Mouse (Mus musculus) kidney, postnatal 10 days (tissue): Measurements from ENCODE around the gene Rbms3.

ENCODE experiments used
- DNase-seq: peaks from one replicate; pipeline ENCODE4 v3.0.0; 2021; ENCODE audit warnings: mixed read lengths

Rbms3 gene

DNA sequence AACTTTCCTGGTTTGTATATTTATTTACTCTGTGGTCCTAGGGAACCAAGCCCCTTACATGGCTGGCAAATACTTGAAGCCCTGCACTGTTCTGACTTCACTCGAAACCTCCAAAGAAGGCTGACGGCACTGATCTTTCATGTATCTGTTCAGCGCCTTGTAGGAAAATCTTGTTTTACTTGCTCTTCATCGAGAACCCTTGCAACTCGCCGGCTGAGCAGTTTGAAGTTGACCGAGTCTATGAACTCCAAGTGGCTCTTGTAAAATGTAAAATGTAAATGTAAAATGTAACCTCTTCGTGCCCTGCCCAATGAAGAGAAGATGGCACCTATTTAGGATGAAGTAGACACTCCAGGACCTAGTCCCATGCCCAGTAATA is 537.5 kb downstream of the Rbms3 start:
- DNase-seq, result no peak

DNA sequence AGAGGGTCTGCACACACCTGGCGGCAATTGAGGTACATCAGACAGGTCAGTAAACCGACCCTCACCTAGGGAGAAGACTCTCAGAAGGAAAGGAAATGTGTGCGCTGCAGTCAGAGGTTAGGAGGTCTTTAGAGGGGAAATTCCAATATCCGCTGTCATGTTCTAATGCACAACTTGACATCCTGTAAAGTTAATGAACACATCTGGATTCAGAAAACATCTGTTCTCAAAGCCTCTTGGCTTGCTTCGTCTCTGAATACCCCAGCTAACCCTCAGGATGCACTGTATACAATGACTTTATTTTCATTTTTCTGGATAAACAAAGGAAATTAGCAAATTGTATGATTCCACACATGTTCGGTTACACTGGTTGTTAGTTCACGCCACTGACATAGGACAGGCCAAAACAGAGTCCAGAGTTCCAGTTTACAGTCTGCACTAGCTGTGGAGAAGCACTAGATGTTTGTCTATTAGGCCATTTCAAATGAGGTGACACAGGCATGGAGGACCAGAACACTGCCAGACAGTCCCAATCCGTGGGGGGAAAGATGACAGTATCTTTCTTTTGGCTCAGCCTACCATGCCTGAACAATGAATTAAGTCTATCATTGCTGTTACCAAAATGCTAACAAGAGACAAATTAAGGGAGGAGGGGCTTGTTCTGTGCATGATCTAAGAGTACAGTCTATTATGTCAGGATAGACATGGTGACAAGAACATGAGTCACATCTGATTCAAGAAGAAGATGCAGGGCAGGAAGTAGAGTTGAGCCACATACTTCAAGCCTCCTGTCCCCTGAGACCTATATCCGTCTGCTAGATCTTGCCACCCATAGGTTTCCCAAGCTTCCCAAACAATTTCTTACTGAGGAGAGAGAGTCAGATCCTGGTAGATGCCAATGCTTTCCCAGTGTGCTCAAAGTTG is 538.2 kb downstream of the Rbms3 start:
- DNase-seq, result no peak

DNA sequence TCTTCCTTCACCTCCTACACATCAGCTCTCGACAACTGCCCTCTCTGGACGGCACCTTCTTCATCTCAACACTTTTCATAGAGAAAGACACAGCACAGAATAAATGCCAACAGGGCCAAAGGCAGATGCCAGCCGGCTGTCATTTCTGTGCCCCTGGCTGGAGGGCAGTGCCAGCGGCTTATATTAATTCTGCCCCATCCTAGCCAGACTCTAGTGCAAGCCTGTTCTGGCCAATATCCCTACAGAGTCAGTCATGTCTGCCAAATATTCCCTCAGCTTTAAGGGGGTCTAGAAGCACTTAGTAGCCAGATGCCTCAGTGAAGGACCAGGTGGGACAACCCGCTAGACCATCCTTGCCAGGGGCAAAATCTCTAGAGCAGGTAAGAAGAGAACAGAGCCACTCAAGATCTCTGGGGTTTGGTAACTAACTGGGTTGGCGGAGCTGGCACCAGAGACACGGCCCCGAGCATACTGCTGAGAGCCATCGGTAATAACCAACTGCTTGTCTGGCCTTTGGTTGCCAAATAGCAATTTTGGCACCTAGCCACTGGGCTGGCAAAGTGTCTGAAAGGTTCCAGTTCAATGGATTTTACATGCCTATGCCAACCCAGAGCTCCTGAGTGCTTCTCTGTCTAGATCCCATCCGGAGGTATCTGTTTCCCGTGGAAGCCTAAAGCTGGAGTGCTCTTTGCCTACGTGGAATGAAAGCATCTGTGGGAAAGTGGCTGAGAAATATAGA is 540.1 kb downstream of the Rbms3 start:
- DNase-seq, result peak; percentile 56

DNA sequence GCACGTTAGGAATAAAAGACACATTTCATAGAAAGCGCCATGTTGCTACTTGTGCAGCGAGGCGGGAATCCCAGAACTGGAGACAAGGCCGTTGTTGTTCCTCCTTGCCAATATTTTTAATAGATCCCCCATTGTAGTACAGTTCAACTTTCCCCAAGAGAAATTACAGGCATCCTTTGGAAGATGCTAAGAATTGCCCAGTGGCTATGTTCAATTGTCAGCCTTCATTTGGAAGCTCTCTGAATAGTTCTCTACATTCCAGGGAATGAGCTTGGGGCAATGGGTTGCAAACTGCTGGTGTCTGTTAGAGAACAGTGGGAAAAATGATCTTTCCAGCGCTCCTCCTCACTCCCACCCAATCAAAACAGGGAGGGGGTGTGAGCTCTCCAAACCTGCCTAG is 541.4 kb downstream of the Rbms3 start:
- no peak for DNase-seq

DNA sequence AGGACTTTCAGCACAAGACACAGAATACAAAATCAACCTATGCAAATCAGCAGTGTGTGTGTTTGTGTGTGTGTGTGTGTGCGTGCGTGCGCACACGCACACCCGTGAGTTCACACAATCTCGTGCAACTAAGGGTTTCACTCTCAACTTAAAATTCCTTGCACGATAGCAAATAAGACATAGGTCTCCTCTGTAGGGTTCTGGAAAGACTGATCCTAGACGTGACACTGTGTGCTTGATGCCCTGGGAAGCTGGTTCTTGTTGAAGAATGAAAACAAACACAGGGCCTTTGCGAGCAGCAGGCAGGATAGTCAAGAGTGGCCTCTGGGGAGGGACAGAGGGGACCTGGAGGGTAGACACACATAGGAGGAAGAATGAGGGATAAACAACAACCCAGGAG is 544.0 kb downstream of the Rbms3 start:
- DNase-seq, result no peak

DNA sequence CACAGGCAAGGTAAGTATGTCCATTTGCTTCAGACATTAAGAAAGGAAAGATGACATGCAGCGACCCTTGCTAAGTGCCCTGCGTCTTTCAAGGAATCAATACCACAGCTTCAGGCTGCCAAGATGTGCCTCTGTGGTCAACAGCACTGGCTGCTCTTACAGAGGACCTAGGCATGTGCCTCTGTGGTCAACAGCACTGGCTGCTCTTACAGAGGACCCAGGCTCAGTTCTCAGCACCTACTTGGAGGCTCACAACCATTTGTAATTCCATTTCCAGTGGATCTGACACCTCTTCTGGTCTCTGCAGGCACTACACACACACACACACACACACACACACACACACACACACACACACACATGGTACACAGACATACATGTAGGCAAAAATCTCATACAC is 545.2 kb downstream of the Rbms3 start:
- DNase-seq, result no peak

DNA sequence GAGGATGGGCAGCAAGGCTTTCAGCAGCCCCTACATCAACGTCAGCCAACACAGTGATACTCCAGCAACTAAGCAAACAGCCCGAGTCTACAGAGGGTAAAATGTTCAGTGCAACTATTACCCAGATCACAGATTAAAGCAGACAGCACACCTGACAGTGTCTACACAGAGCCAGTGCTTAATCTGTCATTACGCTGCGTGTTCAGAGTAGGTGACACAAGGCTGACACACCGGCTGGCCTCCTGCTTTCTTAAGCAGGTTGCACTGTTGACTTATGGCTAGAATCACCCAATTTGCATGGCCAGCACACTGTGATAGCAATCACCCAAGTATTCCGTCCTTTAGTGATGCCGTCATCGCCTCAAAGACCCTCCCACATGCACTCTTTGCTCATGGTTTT is 550.2 kb downstream of the Rbms3 start:
- DNase-seq, result no peak

DNA sequence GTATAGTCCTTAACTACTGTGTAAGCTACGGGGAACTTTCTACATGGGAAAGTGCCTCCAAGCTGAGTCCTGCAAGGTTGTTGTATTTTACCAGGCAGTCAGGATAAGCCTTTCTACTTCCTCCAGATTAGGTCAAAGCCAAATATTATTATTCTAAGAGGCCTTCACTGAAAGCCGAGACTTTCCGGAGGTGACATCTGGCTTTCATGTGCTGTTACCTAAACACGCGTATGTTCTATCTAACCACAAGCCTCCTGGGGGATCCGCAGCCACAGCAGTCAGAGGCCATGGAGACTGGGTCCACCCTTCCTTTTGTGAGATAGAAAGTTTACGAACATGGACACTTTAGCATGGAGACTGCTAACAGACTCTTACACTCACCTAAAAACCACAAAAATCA is 552.2 kb downstream of the Rbms3 start:
- DNase-seq, result no peak

DNA sequence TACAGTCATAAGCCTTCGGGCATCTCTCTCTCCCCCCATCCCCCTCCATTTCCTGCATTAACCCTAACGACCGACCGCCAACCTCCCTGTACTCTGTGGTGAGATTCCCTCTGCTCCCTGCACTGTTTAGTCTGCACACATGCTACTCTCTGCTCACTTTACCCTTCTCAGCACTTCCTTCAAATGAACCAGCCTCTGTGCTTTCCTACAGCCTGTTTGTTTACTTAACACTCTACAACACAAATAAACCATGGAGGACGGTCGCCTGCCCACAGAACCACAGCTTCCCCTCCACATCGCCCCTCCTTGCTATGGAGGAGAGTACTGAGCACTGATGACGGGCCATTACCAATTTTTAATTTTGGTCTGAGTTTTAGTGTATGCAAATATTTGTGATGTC is 552.9 kb downstream of the Rbms3 start:
- no peak for DNase-seq

DNA sequence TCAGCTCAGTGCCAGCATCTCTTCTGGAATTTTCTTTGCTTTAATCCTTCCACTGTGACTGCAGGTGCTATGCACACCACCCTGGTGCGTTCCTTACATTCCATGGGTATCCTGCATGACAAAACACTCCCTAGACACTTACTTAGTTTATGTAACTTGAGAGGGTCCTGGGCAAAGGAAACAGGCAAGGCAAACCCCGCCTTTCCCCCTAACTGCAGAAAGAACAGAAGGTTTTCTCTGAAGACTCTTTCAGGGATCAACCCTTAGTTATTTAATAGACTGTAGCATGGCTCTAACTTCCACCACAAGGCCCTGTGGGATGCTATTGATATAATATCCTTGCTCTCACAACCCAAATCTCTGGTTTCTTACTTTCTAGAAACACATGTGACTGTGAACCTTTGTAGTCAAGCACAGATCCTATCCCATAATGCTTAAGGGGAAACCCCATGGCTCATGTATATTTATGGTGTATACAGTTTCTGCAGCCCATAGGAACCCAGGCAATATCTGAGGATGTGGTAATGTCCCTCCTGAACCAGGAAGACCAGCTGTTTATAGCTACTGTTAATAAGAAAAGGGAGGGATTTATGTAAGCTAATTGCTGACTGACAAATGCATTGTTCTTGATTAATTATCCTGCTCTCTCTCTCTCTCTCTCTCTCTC is 557.1 kb downstream of the Rbms3 start:
- no peak for DNase-seq

DNA sequence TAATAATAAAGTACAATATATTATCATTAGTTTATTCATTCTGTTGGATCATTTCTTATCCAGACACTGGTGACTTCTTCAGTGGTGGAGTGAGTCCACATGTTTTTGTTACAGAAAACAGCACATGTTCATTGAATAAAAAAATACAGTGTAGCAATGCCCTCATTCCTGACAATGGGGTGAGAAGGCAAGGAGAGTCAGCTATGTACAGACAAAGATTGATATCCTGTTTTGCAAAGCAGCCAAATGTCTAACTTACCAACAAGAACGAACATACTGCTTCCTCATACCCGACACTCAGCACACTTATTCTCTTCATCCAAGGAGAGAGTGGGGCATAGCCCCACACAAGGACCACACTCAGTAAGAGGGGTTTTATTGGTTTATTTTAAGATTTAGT is 559.1 kb downstream of the Rbms3 start:
- DNase-seq, result no peak

DNA sequence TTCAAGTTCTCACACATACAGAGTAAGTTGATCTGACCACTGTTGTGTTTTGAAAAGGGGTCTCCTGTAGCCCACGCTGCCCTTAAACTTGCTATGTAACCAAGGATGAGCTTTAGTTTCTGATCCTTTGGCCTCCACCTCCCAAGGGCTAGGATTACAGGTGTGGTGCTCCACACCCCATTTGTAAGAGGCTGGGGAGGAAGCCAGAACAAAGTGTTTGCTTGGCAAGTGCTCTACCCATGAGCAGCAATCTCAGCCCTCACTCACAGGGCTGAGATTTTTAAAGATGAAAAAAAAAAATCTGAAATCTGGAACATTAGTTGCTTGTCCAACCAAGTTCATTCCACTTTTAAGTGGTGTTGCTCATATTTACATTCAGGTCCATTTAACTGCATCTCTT is 560.5 kb downstream of the Rbms3 start:
- no peak for DNase-seq

DNA sequence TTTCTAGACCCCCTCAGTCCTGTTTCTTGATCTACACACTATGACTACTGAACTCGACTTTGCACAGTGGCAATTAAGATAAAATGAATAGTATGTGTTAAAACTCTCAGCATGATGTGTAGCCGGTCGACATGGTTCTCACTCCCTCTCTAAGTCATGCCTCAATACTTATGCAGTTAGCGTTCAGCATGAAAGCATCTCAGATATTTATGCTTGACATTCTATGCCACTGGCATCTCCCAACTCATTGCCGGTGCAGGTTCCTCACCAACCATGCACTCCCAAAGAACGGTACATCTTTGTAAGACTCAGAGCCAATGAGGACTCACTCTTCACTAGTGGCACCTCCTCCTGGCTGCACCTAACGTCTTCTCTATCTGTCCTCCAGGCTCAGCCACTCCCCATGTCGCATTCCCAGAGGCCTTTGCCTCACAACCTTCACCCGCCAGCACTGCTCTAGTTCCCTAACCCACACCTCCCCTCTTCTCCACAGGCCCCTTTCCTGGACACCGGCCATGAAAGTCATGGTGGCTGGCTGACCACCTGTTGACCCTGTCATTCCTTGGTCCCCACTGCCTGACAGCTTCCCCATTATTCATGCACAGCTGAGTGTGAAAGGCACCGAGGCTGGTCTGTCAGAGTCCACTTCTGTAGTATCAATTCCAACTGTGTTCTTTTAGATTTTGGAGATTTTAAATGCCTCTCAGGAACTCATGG is 561.9 kb downstream of the Rbms3 start:
- peak; percentile 65 for DNase-seq

DNA sequence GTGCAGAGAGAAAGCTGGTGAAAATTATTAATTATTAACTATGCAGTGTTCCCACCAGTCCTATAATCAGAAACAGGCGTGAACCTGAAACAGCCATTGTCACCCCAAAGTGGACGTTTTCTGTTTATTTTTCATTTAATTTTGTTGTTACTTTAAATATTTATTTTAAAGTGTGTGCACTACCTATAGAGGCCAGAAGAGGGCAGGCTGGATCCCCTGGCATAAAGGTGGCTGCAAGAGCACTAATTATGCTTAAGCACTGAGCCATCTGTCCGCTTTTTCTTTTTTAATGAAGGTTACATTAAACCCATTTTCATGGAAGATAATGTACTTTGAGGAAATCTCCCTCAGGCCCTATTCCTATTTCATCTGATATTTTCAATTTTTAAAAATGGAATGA is 563.2 kb downstream of the Rbms3 start:
- no peak for DNase-seq

DNA sequence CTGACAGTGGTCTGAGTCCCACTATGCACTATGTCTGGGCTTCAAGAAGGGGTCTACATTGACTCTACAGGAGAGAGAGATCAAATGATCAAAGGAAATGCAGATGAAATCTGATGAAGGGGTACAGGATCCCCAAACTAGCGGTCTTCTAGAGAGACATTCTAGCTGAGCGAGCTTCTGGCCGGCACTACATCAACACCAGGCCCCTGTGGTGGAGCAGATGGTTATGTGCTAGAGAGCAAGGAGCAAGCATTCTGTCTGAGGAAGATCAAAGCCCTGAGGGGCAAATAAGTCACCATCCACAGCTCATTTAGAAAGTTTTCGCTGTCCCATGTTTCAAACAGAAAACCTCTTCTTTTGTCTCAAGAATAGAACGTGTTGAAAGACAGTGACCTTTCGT is 564.1 kb downstream of the Rbms3 start:
- no peak for DNase-seq

DNA sequence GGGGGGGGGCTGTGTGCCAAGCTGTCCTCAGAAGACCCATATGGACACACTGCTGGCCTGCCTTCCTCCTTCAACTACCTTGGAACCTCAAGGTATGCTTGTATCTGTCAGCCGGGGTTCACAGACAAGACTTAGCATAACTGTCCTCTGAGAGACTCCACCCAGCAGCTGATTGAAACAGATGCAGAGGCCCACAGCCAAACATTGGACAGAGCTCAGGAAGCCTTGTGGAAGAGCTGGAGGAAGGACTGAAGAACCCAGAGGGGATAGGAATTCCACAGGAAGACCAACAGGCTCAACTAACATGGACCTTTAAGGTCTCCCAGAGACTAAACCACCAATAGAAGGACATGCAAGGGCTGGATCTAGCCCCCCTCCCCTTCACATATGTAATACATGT is 570.1 kb downstream of the Rbms3 start:
- no peak for DNase-seq

DNA sequence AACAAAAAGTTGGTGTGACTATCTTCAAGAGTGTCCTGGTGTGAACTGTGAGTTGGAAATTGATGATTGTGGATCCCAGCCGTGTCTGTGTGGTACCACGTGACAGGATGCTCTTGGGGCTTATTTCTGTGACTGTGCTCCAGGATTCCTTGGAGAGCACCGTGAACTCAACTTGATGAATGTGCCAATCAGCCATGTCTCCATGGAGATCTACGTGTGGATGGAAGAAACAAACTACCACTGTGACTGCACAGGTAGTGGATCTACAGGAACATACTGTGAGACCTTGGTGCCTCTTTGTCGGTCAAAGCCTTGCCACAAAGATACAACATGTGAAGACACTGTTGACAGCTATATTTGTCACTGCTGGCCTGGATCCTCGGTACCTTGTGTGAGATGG is 570.6 kb downstream of the Rbms3 start:
- no peak for DNase-seq

DNA sequence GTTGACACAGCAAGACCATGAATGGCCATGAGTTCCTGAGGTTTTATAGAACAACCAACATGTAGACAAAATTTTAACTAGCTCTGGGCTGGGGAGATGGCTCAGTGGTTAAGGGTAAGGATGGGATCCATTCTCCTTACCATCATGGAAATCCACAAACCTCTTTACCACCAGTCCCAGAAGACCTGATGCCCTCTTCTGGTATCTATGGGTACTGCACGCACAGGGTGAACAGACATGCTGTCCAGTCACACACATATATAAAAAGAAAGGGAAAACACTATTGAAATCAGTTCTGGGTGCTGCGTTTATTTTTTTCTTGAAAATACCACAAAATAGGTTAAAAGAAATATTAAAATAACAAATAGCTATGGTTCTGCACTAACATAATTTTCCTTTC is 577.8 kb downstream of the Rbms3 start:
- no peak for DNase-seq

DNA sequence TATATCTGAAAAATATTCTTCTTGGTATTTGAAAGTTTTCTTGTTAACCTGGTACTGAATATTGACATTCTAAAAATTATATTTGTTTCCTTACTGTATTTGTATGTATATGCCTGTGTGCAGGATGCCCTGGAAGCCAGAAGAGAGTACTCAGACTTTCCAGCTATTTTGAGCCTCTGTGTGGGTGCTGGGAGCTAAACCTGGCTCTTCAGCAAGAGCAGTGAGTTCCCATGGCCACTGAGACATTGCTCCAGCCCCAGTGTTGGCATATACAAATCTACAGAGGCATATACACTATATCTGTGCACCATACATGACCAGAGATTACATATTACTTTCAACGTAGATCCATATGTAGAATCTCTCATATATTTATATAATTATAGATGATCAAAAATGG is 581.1 kb downstream of the Rbms3 start:
- DNase-seq, result no peak

DNA sequence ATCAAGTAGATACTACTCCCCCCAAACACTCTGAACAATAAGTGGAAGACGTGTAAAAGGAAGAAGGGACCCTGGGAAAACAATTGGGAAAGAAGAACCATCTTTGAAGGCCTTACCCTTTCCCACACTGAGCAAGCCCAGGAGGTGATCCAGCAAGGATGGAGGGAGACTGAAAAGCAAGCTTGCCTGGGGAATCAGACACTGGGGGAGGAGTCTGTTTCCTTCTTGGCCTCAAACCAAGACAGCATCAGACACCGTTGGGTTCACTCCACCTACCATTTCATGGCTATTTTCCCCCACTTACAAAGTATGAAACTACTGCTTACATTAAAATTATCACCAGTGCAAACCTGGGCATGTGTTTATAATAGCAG is 587.7 kb downstream of the Rbms3 start:
- no peak for DNase-seq

DNA sequence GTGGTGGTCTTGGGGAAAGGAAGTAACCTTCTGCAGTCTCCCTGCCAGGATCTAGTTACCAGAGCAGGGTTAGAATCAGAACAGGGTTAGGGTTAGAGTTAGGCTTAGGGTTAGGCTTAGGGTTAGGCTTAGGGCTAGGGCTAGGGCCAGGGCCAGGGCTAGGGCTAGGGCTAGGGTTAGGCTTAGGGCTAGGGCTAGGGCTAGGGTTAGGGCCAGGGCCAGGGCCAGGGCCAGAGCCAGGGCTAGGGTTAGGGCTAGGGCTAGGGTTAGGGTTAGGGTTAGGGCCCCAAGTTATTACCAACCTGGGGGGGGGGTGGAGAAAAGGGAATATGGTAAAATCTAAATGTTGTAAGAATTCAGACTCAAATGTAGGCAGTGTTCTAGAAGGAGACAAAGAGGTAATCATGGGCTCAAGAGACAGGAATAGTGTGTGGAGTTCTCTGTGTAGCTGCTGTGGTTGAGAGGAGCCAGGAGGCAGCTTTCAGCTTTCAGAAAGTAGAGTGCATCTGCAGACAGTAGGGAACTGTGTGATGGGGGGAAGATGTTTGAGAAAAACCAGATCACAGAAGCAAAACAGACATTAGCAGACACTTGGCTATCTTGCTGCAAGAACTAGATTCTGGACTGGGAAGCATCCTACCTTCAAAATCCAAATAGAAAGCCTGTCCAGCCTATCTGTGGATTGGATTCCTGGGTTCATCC is 588.3 kb downstream of the Rbms3 start:
- no peak for DNase-seq

DNA sequence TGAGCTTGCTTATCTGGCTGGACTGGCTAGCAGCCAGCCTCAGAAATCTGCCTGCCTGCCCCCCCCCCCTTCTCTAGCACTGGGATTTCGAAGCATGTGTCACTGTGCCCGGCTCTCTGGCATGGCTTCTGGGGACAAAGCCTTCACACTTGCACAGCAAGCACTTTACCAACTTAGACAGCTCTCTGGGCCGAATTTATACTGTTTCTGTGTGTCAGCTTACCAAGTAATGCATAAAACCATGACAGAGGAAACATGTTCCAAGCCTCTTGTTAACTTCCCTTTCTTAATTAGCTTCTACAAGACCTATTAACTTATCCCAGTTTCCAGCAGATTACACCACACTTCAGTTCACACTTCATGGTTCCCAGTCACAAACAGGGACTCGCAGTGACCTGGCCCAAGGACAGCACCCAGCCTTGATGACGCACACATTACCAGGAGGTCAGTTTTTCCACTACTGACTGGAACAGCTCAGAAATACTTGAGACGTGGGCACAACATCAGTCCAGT is 589.7 kb downstream of the Rbms3 start:
- peak; percentile 35 for DNase-seq
